Mouse (Mus musculus) gonadal fat pad, adult 2 months (tissue): Measurements from ENCODE around the gene Cd44. TPM values are rescaled to one million over a fixed set of nuclear protein-coding genes. Genes with fewer than 3 reads are reported as not detected.

Experiments used
- DNase-seq: peaks from one replicate; pipeline ENCODE4 v3.0.0-alpha.2; 2012; ENCODE audit warnings: low read depth
- polyA plus RNA-seq: library from polyadenylated mRNA; depleted of rRNA; stranded (reverse); fragments of >200 nt; gene quantifications from 2 replicates; pipeline ENCODE4 v1.2.3, GENCODE M21; 2012

The Cd44 gene
- polyA plus RNA-seq, 1 experiment = 12.5 TPM

DNA sequence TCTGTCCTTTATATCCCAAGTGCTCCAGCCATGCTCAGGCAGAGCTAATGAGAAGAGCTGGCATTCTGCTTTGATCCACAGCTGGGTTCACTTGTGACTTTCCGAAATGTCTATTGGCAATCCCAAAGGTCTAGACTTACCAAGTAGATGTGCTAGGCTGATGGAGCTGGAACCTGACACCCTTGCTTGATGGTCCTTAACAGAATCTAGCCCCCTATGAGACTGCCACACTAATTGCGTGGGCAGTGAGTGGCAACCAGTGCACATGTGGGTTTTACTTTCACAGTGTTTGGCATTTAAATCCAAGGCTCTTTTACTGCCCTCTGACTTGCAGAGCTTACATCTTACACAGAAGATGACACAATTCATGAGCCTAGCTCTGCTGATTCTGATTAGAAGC is 29.0 kb downstream of the Cd44 start:
- DNase-seq = no peak

DNA sequence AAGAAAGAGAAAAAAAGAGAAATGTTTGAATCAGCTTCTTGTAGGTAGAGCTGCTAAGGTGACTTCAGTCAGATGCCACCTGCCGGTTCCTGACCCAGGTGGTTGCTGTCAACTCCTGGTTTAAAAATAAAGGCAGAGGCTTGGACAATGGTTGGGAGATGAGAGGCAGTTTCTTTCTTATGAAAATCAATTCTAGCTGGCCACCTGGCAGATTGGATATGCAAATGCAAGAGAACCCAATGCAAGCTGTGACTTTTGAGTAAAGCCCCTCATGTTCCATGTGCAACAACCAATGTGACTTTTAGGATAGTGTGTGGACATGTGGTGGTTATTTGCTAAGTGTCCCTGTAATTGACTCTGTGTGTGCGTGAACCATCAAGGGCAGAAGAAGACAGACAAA is 33.0 kb downstream of the Cd44 start:
- no peak for DNase-seq

DNA sequence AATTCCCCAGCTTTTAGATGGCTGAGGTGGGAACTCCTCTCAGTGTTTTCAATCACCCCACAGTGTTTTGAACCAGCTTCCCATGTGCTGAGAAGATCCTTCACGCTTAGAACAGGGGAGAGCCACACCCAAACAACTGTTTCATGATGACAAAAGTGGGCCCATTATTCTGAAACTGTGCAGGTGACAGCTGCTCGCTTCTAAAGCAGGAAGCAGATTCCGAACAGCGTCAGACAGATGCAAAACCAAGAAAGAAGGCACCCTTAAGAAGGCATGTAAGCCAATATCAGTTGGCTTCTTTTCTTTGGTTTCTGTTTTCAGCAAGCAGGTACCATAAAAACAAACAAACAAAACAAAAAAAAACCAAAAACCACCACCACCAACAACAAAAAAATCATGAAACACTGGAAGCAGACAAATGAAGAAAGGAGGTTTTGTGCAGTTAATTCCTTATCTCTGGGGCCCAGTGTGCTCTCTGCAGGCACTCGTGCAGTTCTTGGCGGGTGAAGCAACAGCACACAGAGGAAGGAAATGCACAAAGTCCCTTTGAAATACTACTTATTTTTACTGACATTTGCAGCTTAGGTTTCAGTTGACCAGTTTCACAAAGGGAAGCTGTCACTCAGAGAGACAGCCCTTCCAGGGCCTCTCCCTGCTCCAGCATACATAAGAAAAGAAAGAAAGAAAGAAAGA is 33.9 kb downstream of the Cd44 start:
- DNase-seq = no peak

DNA sequence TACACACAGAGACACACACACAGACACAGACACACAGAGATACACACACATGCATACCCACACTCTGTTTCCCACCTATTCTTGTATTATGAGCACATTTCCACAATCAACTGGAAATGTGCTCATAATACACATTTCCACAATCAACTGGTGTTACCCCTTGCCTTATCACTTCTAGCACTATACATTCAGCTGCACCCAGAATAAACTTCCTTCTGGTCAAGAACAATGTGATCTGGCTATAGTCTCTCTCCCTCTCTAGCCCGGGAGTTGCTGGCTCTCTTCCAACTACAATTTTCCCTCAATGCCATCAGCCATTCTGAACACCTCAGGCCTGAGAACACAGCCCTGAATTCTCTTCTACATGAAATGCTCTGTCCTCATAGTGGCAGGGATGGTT is 34.9 kb downstream of the Cd44 start:
- no peak for DNase-seq

DNA sequence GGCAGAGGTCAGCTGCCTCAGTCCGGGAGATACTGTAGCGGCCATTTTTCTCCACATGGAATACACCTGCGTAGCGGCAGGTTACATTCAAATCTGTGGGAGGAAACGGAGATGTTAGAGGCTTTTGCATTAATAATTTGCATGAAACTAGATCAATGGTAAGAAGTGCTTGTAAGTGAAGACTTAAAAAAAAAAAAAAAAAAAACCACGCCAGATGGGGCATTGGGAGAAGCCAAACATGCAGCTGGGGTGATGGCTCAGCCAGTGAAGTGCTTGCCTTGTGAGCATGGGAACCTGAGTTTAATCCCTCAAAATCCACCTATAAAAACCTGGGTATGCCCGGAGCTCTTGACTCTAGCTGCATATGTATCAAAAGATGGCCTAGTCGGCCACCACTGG is 36.1 kb downstream of the Cd44 start:
- no peak for DNase-seq

DNA sequence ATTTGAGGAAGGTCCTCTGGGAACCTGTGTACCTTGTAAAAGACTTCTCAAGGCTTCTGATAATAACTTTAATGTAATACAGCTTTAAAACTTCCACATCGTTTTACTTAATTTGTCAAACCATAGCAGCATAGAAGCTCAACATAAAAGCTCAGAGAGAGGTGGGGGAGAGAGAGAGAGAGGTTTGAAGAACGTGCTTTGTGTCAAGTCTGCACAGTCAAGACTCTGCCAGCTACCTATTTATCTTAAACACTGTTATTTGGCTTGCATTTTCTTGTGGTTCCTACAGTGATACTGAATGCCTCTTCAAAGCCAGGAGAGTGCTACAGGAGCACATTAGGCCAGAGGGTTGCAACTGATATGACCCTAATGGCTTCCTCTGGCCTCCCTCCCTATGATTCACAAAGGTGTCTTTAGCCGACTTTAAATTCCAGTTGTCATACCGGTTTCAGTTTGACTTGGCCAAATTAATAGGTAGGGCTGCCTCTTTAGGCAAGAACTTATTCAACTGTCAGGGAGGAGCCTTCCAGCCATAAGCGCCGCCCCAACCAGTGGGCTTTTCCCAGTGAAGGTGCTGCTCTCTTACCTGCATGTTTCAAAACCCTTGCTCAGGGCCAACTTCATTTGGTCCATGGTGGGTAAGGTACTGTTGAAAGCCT is 36.6 kb downstream of the Cd44 start:
- no peak for DNase-seq

DNA sequence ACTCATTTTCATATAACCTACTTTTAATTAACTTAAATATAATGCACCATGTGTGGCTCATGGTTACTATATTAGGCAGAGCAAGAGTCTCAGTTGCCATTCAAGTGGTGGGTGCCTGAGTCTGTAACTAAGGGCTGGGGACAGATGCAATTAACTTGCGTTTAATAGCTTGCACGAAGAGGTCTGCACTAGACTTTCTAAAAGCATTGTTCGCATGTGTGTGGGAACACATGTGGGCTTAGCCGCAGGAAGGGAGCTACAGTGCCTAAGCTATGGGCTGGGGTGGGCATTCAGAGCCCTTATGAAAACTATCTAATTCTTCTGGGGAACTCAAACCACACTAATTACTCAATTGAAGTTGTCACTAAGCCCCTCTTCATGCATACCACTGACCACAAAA is 37.4 kb downstream of the Cd44 start:
- DNase-seq = no peak

DNA sequence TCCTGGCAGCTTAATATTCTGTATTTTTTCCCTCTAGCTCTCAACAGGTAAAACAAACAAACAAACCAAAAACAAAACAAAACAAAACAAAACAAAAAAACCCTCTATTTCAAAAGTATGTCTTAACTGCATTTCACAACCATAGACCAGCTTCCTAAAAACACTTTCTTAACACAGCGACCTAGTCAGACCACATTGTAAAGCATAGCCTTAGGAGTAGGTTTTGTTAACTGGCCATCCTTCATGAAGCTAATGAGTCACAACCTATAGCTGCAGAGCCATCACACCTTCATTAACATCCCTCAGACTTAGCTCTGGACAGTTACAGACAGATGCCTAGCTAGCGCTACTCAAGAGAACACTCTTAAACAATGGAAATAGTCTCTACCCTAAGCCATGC is 37.9 kb downstream of the Cd44 start:
- no peak for DNase-seq

DNA sequence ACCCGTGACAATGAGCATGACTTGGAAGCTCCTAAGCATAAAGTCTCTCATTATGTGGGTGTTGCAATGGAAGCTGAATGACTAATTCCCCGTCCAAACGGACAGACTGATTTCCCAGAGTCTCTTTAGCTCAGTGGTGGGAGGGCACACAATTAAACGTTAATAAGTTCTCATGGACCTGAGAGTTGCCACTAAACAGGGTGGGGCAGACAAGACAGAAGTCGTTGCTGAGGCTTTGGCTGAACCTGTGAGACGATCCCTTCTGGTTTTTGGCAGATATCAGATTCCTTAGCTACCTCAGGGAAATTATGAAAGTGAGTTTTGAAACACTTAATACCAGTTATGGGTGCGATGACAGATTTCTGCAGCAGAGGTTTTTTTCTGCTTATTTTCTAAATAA is 38.8 kb downstream of the Cd44 start:
- DNase-seq = no peak

DNA sequence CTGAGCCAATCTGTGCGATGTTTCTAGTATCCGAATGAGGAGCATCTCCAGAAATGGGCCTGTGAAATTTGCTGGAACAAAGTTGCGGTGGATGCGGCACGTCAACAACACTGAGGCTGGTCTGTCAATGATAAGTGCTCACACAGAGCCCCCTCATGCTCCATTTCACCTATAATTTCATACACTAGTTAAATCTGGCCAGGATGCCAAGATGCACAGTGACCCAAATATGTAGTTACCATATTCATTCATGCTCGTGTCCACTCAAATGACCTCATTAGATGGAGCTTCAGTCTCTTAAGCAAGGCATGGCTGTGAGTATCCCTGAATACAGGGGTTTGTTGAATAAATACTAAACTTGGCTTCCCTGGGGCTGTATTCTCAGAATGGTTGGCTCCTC is 43.2 kb downstream of the Cd44 start:
- DNase-seq = no peak

DNA sequence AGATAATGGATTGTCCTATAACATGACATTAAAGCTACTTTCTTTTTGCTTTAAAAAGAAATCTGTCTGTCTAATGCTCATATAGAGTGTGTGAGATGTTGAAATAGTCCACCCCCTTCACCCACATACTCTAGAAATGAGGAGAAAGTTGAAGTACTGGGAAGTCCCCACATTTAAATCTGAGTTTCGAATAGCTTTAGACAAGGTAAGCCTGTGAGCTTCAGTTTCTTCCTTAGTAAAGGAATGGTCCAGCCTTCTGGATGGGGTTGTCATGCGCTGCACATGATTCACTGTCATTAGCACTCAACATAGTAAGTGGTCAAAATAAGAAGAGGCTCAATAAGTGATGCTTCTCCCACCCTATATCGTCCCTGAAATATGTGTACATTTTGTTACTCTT is 48.2 kb downstream of the Cd44 start:
- no peak for DNase-seq

DNA sequence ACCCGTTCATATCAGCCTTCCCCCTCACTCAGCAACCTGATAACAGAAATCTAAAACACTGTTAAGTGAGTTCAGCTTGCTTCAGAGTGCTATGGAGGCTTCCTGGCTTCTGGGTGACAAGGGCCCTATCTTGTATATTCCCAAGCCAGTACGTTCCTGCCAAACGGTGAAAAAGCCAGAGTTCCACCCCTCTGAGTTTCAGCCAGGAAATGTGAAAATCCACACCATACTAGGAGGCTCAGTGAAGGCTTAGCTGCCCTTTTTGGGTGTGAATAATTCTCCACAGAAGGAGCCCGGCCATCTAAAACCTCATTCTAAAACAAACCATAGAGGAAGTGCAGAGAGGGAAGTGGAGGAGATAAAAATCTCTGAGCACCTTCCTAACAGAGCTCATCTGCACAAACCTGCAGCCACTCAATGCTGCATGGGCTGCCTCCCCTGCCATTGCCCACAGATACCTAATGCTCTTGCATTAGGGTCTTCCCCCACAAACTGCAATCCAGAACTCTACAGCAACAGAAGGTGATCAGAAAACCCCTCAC is 49.5 kb downstream of the Cd44 start:
- no peak for DNase-seq

DNA sequence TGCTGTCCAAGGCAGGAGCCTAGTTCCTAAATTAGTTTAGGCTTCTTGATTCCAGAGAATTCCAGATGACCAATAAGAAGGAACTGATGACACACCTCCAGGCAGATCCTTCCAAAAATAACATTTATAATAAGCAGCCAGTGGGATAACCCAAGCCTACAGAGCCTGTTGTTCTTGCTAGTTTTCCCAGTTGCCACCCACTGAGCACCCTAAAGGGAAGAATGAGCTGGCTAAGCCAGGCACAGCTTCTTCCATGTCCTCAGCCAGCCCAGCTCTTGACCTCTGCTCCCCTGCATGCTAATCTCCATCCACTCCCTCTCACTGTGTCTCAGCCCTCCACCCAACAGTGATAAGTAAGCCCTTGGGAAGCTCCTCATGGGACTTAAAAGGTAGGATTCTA is 51.4 kb downstream of the Cd44 start:
- DNase-seq = no peak

DNA sequence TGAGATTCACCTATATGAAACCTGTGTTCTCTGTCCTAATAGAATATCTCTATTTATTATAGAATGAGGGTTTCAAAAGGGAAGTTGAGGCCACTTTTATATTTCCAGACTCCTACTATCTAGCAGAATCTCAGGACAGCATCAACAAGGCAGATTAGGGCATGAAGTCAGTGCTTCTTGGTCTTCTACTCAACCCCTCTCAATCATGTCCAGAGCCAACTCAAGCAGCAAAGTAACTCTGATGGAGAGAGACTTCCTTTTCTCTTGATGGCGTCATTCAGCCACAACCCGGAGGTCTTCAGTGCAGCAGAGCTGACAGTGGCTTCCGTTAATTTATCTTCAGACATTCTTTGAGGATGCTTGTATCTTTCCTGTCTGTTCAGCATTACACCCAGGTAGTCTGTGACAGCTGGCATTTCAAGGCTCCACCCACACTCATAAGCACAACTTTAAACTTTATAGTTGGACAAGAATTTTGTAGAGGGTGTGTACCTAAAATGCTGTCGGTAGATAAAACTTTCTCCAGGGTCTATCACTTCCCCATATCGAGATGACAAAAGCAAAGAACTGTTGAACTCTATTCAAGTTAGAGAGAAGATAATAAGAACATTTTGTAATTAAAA is 52.5 kb downstream of the Cd44 start:
- DNase-seq = no peak

DNA sequence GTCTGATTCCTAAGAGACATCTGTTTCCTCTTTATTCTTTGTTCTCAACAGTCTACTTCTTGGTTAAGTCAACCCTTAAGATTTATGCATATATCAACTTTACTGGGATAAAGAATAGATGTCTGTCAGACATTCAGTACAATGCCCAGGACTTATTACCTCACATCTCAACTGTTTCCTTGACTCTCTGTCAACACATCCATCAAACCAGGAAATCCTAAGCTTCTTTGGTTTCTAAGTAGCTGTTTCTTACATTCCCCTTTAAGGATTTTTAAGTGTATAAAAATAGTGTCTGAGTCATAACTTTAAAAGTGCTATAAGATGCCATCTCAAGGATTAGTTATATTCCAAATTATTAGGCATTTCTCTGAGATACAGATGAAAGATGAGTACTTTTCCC is 60.2 kb downstream of the Cd44 start:
- DNase-seq = no peak

DNA sequence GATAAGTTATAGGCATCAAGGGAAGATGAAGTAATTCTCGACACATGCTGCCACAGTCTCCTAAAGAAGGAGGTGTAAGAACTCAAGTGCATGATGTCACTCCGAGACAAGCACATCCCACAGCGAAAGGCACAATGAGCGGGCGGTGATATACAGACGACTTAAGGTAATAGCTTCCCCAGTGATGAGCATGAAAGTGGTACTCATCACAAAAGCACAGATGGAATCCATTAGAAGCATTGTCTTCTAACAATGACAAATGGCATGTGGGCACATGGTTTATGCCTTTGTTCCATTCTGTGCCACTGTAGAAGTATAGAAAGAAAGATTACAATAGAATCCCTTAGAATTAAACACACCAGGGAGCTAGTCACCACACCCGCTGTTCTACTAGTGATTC is 63.3 kb downstream of the Cd44 start:
- DNase-seq = no peak

DNA sequence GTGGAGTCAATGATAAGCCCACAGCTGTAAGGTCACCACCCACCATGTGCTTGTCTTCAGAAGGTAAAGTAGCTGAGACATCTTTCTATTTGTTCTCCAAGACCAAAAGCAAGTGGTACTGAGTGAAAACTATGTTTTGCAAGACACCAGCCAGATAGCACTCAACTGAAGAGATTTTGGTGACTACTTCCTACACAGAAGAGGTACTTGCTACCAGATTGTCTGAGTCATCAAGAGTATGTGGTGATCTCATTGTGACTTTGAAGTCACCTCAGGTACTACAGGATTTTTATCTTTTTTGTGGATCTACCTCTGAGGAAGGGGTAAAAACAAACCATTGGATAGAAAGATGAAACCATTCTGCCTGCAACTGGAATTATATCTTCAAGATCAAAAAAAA is 69.9 kb downstream of the Cd44 start:
- no peak for DNase-seq

DNA sequence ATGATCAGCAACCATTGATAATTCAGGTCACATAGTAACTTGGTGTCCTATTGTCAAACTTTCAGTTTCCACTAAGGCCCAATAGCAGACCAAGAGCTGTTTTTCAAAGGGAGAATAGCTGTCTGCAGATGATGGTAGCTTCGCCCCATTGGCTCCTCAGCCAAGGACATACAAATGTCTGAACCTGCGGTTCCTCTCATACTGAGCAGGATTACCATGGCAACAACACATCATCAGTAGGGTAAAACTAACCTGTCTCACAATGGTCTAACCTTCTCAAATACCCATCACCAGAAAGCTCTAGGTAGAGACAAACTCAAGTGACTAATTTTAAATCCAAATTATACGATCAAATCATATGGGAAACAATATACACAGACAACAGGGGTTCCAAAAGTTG is 72.3 kb downstream of the Cd44 start:
- no peak for DNase-seq

DNA sequence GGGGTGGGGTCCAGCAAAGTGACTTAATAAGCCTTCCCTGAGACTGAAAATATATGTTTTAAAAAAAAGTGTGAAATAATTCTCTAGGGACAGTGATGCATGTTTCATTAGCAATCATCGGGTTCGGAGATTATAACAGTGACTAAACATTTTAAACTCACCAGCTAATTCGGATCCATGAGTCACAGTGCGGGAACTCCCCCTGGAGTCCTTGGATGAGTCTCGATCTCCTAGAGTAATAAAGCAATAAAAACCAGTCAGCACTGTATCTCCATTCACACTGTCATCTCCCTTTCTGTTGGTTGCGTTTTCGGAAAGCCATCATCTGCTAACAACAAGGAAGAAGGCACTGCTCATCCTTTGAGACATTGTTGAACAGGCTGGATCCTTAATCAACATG is 73.1 kb downstream of the Cd44 start:
- DNase-seq = no peak

DNA sequence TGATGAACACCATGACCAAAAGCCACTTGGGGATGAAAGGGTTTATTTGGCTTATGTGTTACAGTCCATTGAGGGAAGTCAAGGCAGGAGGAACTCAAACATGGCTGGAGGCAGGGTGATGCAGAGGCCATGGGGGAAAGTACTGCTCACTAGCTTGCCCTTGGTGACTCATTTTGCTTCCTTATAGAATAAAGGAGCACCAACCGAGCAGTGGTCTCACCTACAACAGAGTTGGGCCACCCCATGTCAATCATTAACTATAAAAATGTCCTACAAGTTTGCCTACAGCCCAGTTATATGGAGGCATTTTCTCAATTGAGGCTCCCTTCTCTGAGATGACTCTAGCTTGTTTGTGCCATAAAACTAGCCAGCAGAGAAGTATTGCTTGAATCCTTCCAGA is 73.6 kb downstream of the Cd44 start:
- DNase-seq = no peak

DNA sequence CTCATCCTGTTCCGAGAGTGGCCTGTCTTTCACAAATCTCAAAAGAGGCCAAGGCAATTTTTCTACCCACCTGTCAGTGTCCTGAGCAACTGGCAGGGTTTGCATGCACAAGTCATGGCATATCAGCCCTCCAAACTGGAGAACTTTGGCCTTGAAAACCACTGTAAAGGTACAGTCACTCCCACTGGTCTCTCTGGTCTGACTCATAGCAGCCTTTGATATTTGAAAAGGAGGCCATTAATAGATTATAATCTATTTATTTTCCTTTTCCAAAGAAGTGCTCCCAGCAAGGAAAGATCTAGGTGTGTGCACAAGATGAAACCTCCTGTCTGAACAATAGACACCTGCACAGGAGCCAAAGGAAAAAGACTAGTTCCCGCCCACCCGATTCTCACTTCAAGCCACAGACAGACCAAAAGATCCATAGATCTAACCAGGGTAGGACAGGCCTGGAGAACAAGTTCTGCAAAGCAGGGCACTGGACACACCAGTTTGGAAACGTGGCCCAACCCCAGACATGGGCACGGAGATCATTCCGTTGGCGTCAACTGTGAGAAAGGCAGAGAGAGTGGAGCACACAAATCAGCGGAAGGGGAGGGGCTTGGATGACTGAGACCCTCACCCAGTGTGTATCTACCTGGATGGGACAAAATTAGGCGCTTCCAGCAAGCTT is 75.4 kb downstream of the Cd44 start:
- DNase-seq = peak; percentile 98

DNA sequence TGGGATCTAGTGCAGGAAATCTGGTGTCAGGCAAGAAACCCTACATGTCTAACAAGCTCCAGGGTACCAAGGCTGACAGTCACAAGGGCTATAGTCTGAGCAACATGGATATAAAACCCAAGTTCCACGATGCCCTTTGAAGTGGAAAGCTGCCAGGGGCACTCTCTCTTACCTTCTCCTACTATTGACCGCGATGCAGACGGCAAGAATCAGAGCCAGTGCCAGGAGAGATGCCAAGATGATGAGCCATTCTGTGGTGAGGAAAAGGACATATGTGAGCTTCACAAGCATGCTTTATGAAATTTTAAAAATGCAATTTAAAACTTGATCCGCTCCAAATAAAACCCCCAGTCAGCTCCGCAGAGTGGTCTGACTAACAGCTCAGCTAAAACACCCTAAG is 79.4 kb downstream of the Cd44 start:
- no peak for DNase-seq

DNA sequence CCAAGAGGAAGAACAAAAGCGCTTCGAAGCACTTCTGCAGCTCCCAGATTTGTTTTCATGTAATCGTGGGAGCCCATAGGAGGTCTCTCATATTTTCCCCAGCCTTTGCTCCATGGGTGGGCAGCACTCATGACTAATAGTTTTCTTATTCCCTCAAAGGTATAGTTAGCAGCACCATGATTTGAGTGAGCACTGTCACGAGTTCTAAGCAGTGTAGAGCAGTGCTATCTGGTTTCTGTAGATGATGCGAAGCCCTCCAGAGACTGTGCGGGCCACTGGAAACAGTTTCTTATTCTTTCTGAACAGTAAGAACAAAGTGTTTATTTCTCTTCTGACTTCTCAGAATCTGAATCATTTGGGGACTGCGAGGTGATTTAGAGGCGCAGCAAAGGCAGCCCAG is 80.7 kb downstream of the Cd44 start:
- DNase-seq = no peak
